7 mouse cellular contexts compared by ENCODE assay signal in genomic region chr6:64568599-64568998, GRCm38 (mm10).
DNase-seq lines count a peak whose midpoint lies in the region; ATAC-seq and TF ChIP-seq lines count a peak whose summit lies in the region.

No protein-coding gene starts in this region.

- TF ChIP-seq CTCF in ES-Bruce4 (IDR thresholded peaks at IDR 0.05; ENCODE audit: low read depth, low read length): peak; percentile 40

- ATAC-seq in intestine, embryonic 14.5 days (replicated peaks; ENCODE audit: low FRiP score, low TSS enrichment, low read depth): no peak
- ATAC-seq in intestine, embryonic 16.5 days: no peak

- 65% methylated on average over 5 of the region's 5 CpGs for WGBS in intestine, embryonic 14.5 days
- WGBS in intestine, embryonic 16.5 days: 55% methylated on average over 5 of the region's 5 CpGs

- H3K4me2 ChIP-seq in intestine, embryonic 14.5 days (ENCODE audit: low read length): no peak overlapping the region
- no peak overlapping the region for H3K4me2 ChIP-seq in intestine, embryonic 16.5 days (ENCODE audit: low read depth, low read length)

- no peak for TF ChIP-seq POLR2A in ES-Bruce4 (IDR thresholded peaks at IDR 0.05; ENCODE audit: insufficient read depth, low read length)

- H3K4me1 ChIP-seq in intestine, embryonic 14.5 days (replicated peaks; ENCODE audit: control insufficient read depth, insufficient read depth, low read length): no peaks in the 10 kb centered on the region
- no peaks in the 10 kb centered on the region for H3K4me1 ChIP-seq in intestine, embryonic 16.5 days (ENCODE audit: control insufficient read depth, insufficient read depth, low read length)
- no peaks in the 10 kb centered on the region for H3K4me1 ChIP-seq in ES-Bruce4 (ENCODE audit: control insufficient read depth, insufficient read depth, low read length)

- no peak overlapping the region for H3K9ac ChIP-seq in intestine, embryonic 14.5 days (ENCODE audit: low read length)
- no peak overlapping the region for H3K9ac ChIP-seq in intestine, embryonic 16.5 days (ENCODE audit: low read depth, low read length)
- H3K9ac ChIP-seq in ES-Bruce4 (ENCODE audit: low read depth, poor library complexity, severe bottlenecking): no peak overlapping the region

- no peaks in the 10 kb centered on the region for H3K9me3 ChIP-seq in intestine, embryonic 14.5 days (ENCODE audit: control insufficient read depth, low read length)
- no peaks in the 10 kb centered on the region for H3K9me3 ChIP-seq in intestine, embryonic 16.5 days (ENCODE audit: control insufficient read depth, low read length)
- no peaks in the 10 kb centered on the region for H3K9me3 ChIP-seq in ES-Bruce4 (replicated peaks; ENCODE audit: control insufficient read depth, insufficient read depth, low read length, poor library complexity, severe bottlenecking)

- TF ChIP-seq EP300 in ES-Bruce4 (IDR thresholded peaks at IDR 0.05; ENCODE audit: insufficient read depth, low read depth, low read length): no peak

- H3K27ac ChIP-seq in intestine, embryonic 14.5 days (ENCODE audit: low read depth): no peak overlapping the region
- no peak overlapping the region for H3K27ac ChIP-seq in intestine, embryonic 16.5 days (ENCODE audit: low read length)
- H3K27ac ChIP-seq in ES-Bruce4 (ENCODE audit: insufficient read depth, low read length): no peak overlapping the region

- no peaks in the 10 kb centered on the region for H3K36me3 ChIP-seq in intestine, embryonic 14.5 days (ENCODE audit: control insufficient read depth, insufficient read depth, low read length)
- H3K36me3 ChIP-seq in intestine, embryonic 16.5 days (ENCODE audit: control insufficient read depth, insufficient read depth, low read length): no peaks in the 10 kb centered on the region
- H3K36me3 ChIP-seq in ES-Bruce4 (ENCODE audit: control insufficient read depth, insufficient read depth, low read length, poor library complexity, severe bottlenecking): no peaks in the 10 kb centered on the region

- no peak overlapping the region for H3K4me3 ChIP-seq in intestine, embryonic 14.5 days (ENCODE audit: low read depth, low read length)
- no peak overlapping the region for H3K4me3 ChIP-seq in intestine, embryonic 16.5 days (ENCODE audit: low read length)
- H3K4me3 ChIP-seq in ES-Bruce4 (ENCODE audit: low read depth, low read length): no peak overlapping the region

- peak; percentile 64 for DNase-seq in intestine, embryonic 14.5 days (ENCODE audit: low spot score)
- peak; percentile 12 for DNase-seq in adipocyte (ENCODE audit: low spot score)
- DNase-seq in layer of hippocampus, adult 18-20 months (ENCODE audit: low spot score in 2 of 2): peak; percentile 17 to 66
- DNase-seq in right cerebral cortex, postnatal 10 days (ENCODE audit: low spot score in 2 of 2): peak; percentile 50 to 72
- no peak for DNase-seq in thymus, postnatal 14 days

- H3K27me3 ChIP-seq in intestine, embryonic 14.5 days (replicated peaks; ENCODE audit: control insufficient read depth, insufficient read depth, low read length): no peaks in the 10 kb centered on the region
- H3K27me3 ChIP-seq in intestine, embryonic 16.5 days (replicated peaks; ENCODE audit: control insufficient read depth, insufficient read depth, low read length): no peaks in the 10 kb centered on the region
- H3K27me3 ChIP-seq in ES-Bruce4 (ENCODE audit: control insufficient read depth, insufficient read depth, low read length, poor library complexity, severe bottlenecking): no peaks in the 10 kb centered on the region
